Mouse (Mus musculus) limb, embryonic 12.5 days (tissue): ENCODE results near the gene Ccdc106. TPM values are rescaled to one million over a fixed set of nuclear protein-coding genes. Genes with fewer than 3 reads are reported as not detected.

Source experiments
- ATAC-seq: fragments of 200-750 bp; cut with Nextera tagmentation; 2 replicates; pipeline ENCODE4 v1.8.0; 2017; ENCODE audit warnings: low read depth, moderate TSS enrichment; ENCODE audit not compliant: insufficient number of reproducible peaks, insufficient read depth, low FRiP score, low TSS enrichment
- H3K27ac ChIP-seq: fragments of 300-500 bp; sonication (generic); 2 replicates; pipeline ENCODE4 v1.5.1; 2016; ENCODE audit warnings: mild to moderate bottlenecking, moderate library complexity
- H3K27me3 ChIP-seq: fragments of 300-500 bp; sonication (generic); 2 replicates; pipeline ENCODE4 v1.6.1; 2016; ENCODE audit warnings: mild to moderate bottlenecking, moderate library complexity
- H3K36me3 ChIP-seq: fragments of 300-500 bp; sonication (generic); 2 replicates; pipeline ENCODE4 v1.6.1; 2016; ENCODE audit warnings: mild to moderate bottlenecking, moderate library complexity
- H3K4me1 ChIP-seq: fragments of 300-500 bp; sonication (generic); replicated peaks from 2 replicates; pipeline ENCODE4 v1.6.1; 2016
- H3K4me2 ChIP-seq: fragments of 300-500 bp; sonication (generic); 2 replicates; pipeline ENCODE4 v1.6.1; 2016; ENCODE audit warnings: mild to moderate bottlenecking, moderate library complexity
- H3K4me3 ChIP-seq: fragments of 300-500 bp; sonication (generic); replicated peaks from 2 replicates; pipeline ENCODE4 v1.5.1; 2016; ENCODE audit warnings: mild to moderate bottlenecking
- H3K9ac ChIP-seq: fragments of 300-500 bp; sonication (generic); replicated peaks from 2 replicates; pipeline ENCODE4 v1.6.1; 2016; ENCODE audit warnings: mild to moderate bottlenecking, moderate library complexity
- H3K9me3 ChIP-seq: fragments of 300-500 bp; sonication (generic); 2 replicates; pipeline ENCODE4 v1.6.1; 2016; ENCODE audit warnings: mild to moderate bottlenecking, moderate library complexity
- WGBS: fragments of 180-500 bp; shearing (Covaris S2); methylation state at CpG from one replicate; pipeline ENCODE4 v1.1.7; 2016; 5-methylcytosine and 5-hydroxymethylcytosine counted together
- polyA plus RNA-seq: library from polyadenylated mRNA; unstranded; fragments of >200 nt; fragmentation: Nextera tagmentation; extraction: Ambion mirVana; gene quantifications from 2 replicates; pipeline ENCODE4 v1.2.1, GENCODE M21; 2016

Ccdc106 gene
- polyA plus RNA-seq, 1 experiment from 2014 or later: 27.5 TPM

GRCm38 (mm10) chr7:5083325-5084105, 63.2 kb downstream of the Ccdc106 start:
- ATAC-seq: no peak
- Histone ChIP-seq H3K27ac (no peak overlapping the region), H3K27me3 (no peaks in the 10 kb centered on the region), H3K9me3 (no peaks in the 10 kb centered on the region), H3K4me1 (peaks cover 29% of the 10 kb centered on the region), H3K4me3 (no peak overlapping the region), H3K9ac (no peak overlapping the region), H3K36me3 (peaks cover 62% of the 10 kb centered on the region), H3K4me2 (no peak overlapping the region)
- WGBS: 92% methylated on average over 18 of the region's 18 CpGs

- H3K27me3 ChIP-seq: no peaks in the 10 kb centered on the region
- peaks cover 71% of the 10 kb centered on the region for H3K36me3 ChIP-seq
- 100% methylated on average over 1 of the region's 1 CpGs for WGBS
- no peak overlapping the region for H3K4me2 ChIP-seq
- ATAC-seq: no peak; the same call in 1 of the 2 replicates
- no peak overlapping the region for H3K9ac ChIP-seq
- no peaks in the 10 kb centered on the region for H3K9me3 ChIP-seq
- H3K4me1 ChIP-seq: peaks cover 29% of the 10 kb centered on the region
- no peak overlapping the region for H3K27ac ChIP-seq
- no peak overlapping the region for H3K4me3 ChIP-seq
Measured at GRCm38 (mm10) chr7:5085512-5085911, 65.2 kb downstream of the Ccdc106 start.

- H3K4me3 ChIP-seq: no peak overlapping the region
- no peak overlapping the region for H3K27ac ChIP-seq
- no peak overlapping the region for H3K4me2 ChIP-seq
- H3K9ac ChIP-seq: no peak overlapping the region
- peaks cover 17% of the 10 kb centered on the region for H3K4me1 ChIP-seq
- no peak for ATAC-seq
- peaks cover 84% of the 10 kb centered on the region for H3K36me3 ChIP-seq
- H3K9me3 ChIP-seq: no peaks in the 10 kb centered on the region
- WGBS: 25% methylated on average over 5 of the region's 5 CpGs
- no peaks in the 10 kb centered on the region for H3K27me3 ChIP-seq
Measured at GRCm38 (mm10) chr7:5086921-5087440, 66.6 kb downstream of the Ccdc106 start.

GRCm38 (mm10) chr7:5087886-5088285, 67.5 kb downstream of the Ccdc106 start:
- Histone ChIP-seq H3K4me3 (no peak overlapping the region), H3K4me1 (peaks cover 15% of the 10 kb centered on the region), H3K4me2 (no peak overlapping the region), H3K9me3 (no peaks in the 10 kb centered on the region), H3K9ac (no peak overlapping the region), H3K27ac (no peak overlapping the region), H3K36me3 (peaks cover 90% of the 10 kb centered on the region), H3K27me3 (no peaks in the 10 kb centered on the region)
- WGBS: 86% methylated on average over 4 of the region's 4 CpGs
- no peak for ATAC-seq

GRCm38 (mm10) chr7:5089853-5090252, 69.5 kb downstream of the Ccdc106 start:
- Histone ChIP-seq H3K4me1 (peaks cover 15% of the 10 kb centered on the region), H3K9ac (no peak overlapping the region), H3K4me3 (no peak overlapping the region), H3K9me3 (no peaks in the 10 kb centered on the region), H3K27me3 (no peaks in the 10 kb centered on the region), H3K36me3 (peaks cover 91% of the 10 kb centered on the region), H3K4me2 (no peak overlapping the region), H3K27ac (no peak overlapping the region)
- WGBS: 97% methylated on average over 15 of the region's 15 CpGs
- ATAC-seq: no peak

- H3K27me3 ChIP-seq: no peaks in the 10 kb centered on the region
- H3K9me3 ChIP-seq: no peaks in the 10 kb centered on the region
- H3K4me2 ChIP-seq: no peak overlapping the region
- H3K27ac ChIP-seq: no peak overlapping the region
- H3K36me3 ChIP-seq: peaks cover 93% of the 10 kb centered on the region
- H3K4me1 ChIP-seq: peaks cover 12% of the 10 kb centered on the region
- H3K9ac ChIP-seq: no peak overlapping the region
- ATAC-seq: no peak
- no peak overlapping the region for H3K4me3 ChIP-seq
- 92% methylated on average over 15 of the region's 15 CpGs for WGBS
Measured at GRCm38 (mm10) chr7:5091008-5091728, 70.8 kb downstream of the Ccdc106 start.

- WGBS: 84% methylated on average over 6 of the region's 6 CpGs
- Histone ChIP-seq H3K4me1 (0 out of 2 replicates have a peak, but pooled peaks cover 4% of the 10 kb centered on the region), H3K4me3 (no peak overlapping the region), H3K27me3 (no peaks in the 10 kb centered on the region), H3K36me3 (peaks cover 96% of the 10 kb centered on the region), H3K27ac (no peak overlapping the region), H3K9ac (no peak overlapping the region), H3K9me3 (no peaks in the 10 kb centered on the region), H3K4me2 (no peak overlapping the region)
- ATAC-seq: no peak
Measured at GRCm38 (mm10) chr7:5092381-5092780, 72.0 kb downstream of the Ccdc106 start.

GRCm38 (mm10) chr7:5092831-5093510, 72.6 kb downstream of the Ccdc106 start:
- no peak overlapping the region for H3K4me2 ChIP-seq
- no peak overlapping the region for H3K27ac ChIP-seq
- H3K4me3 ChIP-seq: no peak overlapping the region
- H3K4me1 ChIP-seq: no peaks in the 10 kb centered on the region
- H3K9me3 ChIP-seq: no peaks in the 10 kb centered on the region
- no peak overlapping the region for H3K9ac ChIP-seq
- no peaks in the 10 kb centered on the region for H3K27me3 ChIP-seq
- H3K36me3 ChIP-seq: peaks cover 96% of the 10 kb centered on the region
- no peak for ATAC-seq
- WGBS: 85% methylated on average over 21 of the region's 21 CpGs

- Histone ChIP-seq H3K4me1 (no peaks in the 10 kb centered on the region), H3K9ac (no peak overlapping the region), H3K27ac (no peak overlapping the region), H3K9me3 (no peaks in the 10 kb centered on the region), H3K4me2 (no peak overlapping the region), H3K4me3 (no peak overlapping the region), H3K27me3 (no peaks in the 10 kb centered on the region), H3K36me3 (peaks cover 56% of the 10 kb centered on the region)
- ATAC-seq: no peak
- 94% methylated on average over 5 of the region's 5 CpGs for WGBS
Measured at GRCm38 (mm10) chr7:5098769-5099168, 78.4 kb downstream of the Ccdc106 start.

GRCm38 (mm10) chr7:5099796-5100195, 79.4 kb downstream of the Ccdc106 start:
- no peak overlapping the region for H3K4me2 ChIP-seq
- no peaks in the 10 kb centered on the region for H3K9me3 ChIP-seq
- peaks cover 46% of the 10 kb centered on the region for H3K36me3 ChIP-seq
- no peak overlapping the region for H3K4me3 ChIP-seq
- WGBS: 81% methylated on average over 3 of the region's 3 CpGs
- no peak for ATAC-seq
- H3K4me1 ChIP-seq: no peaks in the 10 kb centered on the region
- no peak overlapping the region for H3K27ac ChIP-seq
- H3K27me3 ChIP-seq: no peaks in the 10 kb centered on the region
- no peak overlapping the region for H3K9ac ChIP-seq

GRCm38 (mm10) chr7:5101066-5101663, 80.8 kb downstream of the Ccdc106 start:
- H3K36me3 ChIP-seq: peaks cover 32% of the 10 kb centered on the region
- no peak overlapping the region for H3K4me2 ChIP-seq
- H3K9me3 ChIP-seq: no peaks in the 10 kb centered on the region
- H3K27me3 ChIP-seq: no peaks in the 10 kb centered on the region
- 87% methylated on average over 10 of the region's 10 CpGs for WGBS
- no peak overlapping the region for H3K9ac ChIP-seq
- no peak overlapping the region for H3K4me3 ChIP-seq
- no peaks in the 10 kb centered on the region for H3K4me1 ChIP-seq
- no peak overlapping the region for H3K27ac ChIP-seq
- ATAC-seq: no peak
